Mouse (Mus musculus): Measurements from ENCODE around the gene Treml1. TPM values are rescaled to one million over a fixed set of nuclear protein-coding genes. Genes with fewer than 3 reads are reported as not detected.

The Treml1 gene
- total RNA-seq (2023): 1 to 10 TPM; 1.5 to 2.6 TPM

GRCm38 (mm10) chr17:48359616-48360015 is at the start of gene Treml1:
Treml1 (plus strand) TSS chr17:48359916.

GRCm38 (mm10) chr17:48315905-48316579 is 43.7 kb upstream of the Treml1 start, which contains the start of gene B430306N03Rik:
B430306N03Rik (plus strand) TSS chr17:48316141.

GRCm38 (mm10) chr17:48346231-48346630 is 13.5 kb upstream of the Treml1 start, which contains the start of gene Trem2:
Trem2 (plus strand) TSS chr17:48346401.

GRCm38 (mm10) chr17:48409380-48410298 is 49.9 kb downstream of the Treml1 start, which contains the start of the genes Nfya and Oard1:
Nfya (minus strand) TSS chr17:48409906.
Oard1 (plus strand) TSS chr17:48410014.

Other genes with a start within 250 kb of the Treml1 start
- gene 9830107B12Rik, start 213.6 kb upstream of the Treml1 start, total RNA-seq (2023): 10 to 100 TPM; 59.3 to 70.6 TPM
- gene A530064D06Rik, start 192.6 kb upstream of the Treml1 start, total RNA-seq (2023): 10 to 100 TPM; 66.6 to 87.6 TPM
- 100 to 1,000 TPM; 535 to 664 TPM for gene Trem1, start 127.1 kb upstream of the Treml1 start, total RNA-seq (2023)
- gene Trem3, start 112.1 kb upstream of the Treml1 start, total RNA-seq (2023): 100 to 1,000 TPM; 332 to 340 TPM
- 10 to 100 TPM; 24.1 to 25.1 TPM for gene Treml4, start 95.6 kb upstream of the Treml1 start, total RNA-seq (2023)
- gene Treml2, start 60.4 kb upstream of the Treml1 start, total RNA-seq (2023): 100 to 1,000 TPM; 109 to 115 TPM
- 100 to 1,000 TPM; 144 to 152 TPM for gene B430306N03Rik, start 43.8 kb upstream of the Treml1 start, total RNA-seq (2023)
- gene Trem2, start 13.5 kb upstream of the Treml1 start, total RNA-seq (2023): 10 to 100 TPM; 11.1 to 15.2 TPM
- 100 to 1,000 TPM; 111 to 113 TPM for gene Nfya, start 50.0 kb downstream of the Treml1 start, total RNA-seq (2023)
- gene Oard1, start 50.1 kb downstream of the Treml1 start, total RNA-seq (2023): 10 to 100 TPM; 20.7 to 21.9 TPM
- not detected for gene Apobec2, start 73.0 kb downstream of the Treml1 start, total RNA-seq (2023)
- 1 to 10 TPM; 1.8 to 6.7 TPM for gene Tspo2, start 91.6 kb downstream of the Treml1 start, total RNA-seq (2023)
- gene Unc5cl, start 95.0 kb downstream of the Treml1 start, total RNA-seq (2023): under 1 TPM in 1 of 2 experiments, not detected in 1; 0.22 TPM